Mouse (Mus musculus): Measurements from ENCODE around the gene Kmt5a. TPM values are rescaled to one million over a fixed set of nuclear protein-coding genes. Genes with fewer than 3 reads are reported as not detected.
"Not testable (repeated sequence)": the region's sequence is repeated elsewhere in the genome, so short reads cannot be mapped to it uniquely, and the experiment has no call there.

The Kmt5a gene
- polyA plus RNA-seq, 1 experiment, result 137 TPM

- WGBS, result 87% methylated on average over 7 of the region's 7 CpGs
- no peak overlapping the region for H3K4me3 ChIP-seq (replicated peaks; ENCODE audit: control insufficient read depth, low read depth, low read length)
- no peak overlapping the region for H3K27ac ChIP-seq (ENCODE audit: control insufficient read depth, insufficient read depth, low read depth, low read length, poor library complexity)
- H3K4me1 ChIP-seq (ENCODE audit: control insufficient read depth, insufficient read depth, low read length), result peaks cover 5% of the 10 kb centered on the region; the same call in 1 of the 2 replicates
- no peak for TF ChIP-seq POLR2A (IDR thresholded peaks at IDR 0.05; ENCODE audit: borderline replicate concordance, control insufficient read depth, low read depth, low read length)
- no peak for TF ChIP-seq CTCF (IDR thresholded peaks at IDR 0.05; ENCODE audit: control insufficient read depth, insufficient read depth, low read length)
Measured at GRCm38 (mm10) chr5:124450051-124450450, 10.3 kb downstream of the Kmt5a start.

GRCm38 (mm10) chr5:124450641-124451340, 11.1 kb downstream of the Kmt5a start:
- TF ChIP-seq CTCF (IDR thresholded peaks at IDR 0.05; ENCODE audit: control insufficient read depth, insufficient read depth, low read length), result no peak
- no peak for TF ChIP-seq POLR2A (IDR thresholded peaks at IDR 0.05; ENCODE audit: borderline replicate concordance, control insufficient read depth, low read depth, low read length)
- WGBS, result 84% methylated on average over 16 of the region's 16 CpGs
- Histone ChIP-seq H3K4me1 (ENCODE audit: control insufficient read depth, insufficient read depth, low read length) (peaks cover 6% of the 10 kb centered on the region; the same call in 1 of the 2 replicates), H3K4me3 (replicated peaks; ENCODE audit: control insufficient read depth, low read depth, low read length) (no peak overlapping the region), H3K27ac (ENCODE audit: control insufficient read depth, insufficient read depth, low read depth, low read length, poor library complexity) (no peak overlapping the region)

- Histone ChIP-seq H3K27ac (ENCODE audit: control insufficient read depth, insufficient read depth, low read depth, low read length, poor library complexity) (no peak overlapping the region), H3K4me1 (ENCODE audit: control insufficient read depth, insufficient read depth, low read length) (peaks cover 6% of the 10 kb centered on the region; the same call in 1 of the 2 replicates)
Measured at GRCm38 (mm10) chr5:124452494-124453228, 12.9 kb downstream of the Kmt5a start.

DNA sequence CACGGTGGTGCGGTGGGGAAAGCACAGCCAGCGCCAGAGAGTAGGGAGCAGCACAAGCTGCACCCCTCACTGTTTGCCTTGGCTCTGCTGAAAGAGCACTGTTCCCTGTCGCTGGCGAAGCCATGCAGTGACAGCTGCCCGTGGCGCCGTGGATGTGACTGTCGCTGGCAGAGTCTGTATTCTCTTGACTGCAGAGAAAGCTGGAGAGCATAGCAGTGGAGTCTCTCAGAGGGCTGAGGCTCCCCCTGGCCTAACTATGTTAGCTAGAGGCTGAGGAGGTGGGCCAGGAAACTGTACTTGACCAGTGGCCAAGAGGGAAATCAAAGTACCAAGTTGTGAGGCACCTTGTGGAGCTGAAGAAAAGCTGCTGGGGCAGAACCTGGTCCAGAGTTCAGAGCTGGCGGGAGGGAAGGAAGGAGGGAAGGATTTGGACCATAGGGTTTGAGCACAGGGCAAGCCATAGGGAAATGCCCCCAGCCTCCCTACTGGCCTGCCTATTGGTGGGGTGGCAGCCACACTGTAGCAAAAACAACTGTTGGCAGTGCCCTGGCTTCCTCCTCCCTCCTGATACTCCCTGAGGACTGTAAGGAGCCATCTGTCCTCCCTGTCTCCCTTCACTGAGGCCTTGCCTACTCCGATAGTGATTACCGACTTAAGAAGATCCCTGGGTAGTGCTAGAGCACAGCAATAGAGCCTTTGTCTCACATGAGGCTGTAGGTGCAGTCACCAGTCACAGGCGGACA, 13.8 kb downstream of the Kmt5a start:
- TF ChIP-seq POLR2A (IDR thresholded peaks at IDR 0.05; ENCODE audit: borderline replicate concordance, control insufficient read depth, low read depth, low read length), result no peak
- TF ChIP-seq CTCF (IDR thresholded peaks at IDR 0.05; ENCODE audit: control insufficient read depth, insufficient read depth, low read length), result no peak
- H3K27ac ChIP-seq (ENCODE audit: control insufficient read depth, insufficient read depth, low read depth, low read length, poor library complexity), result no peak overlapping the region; the same call in 1 of the 2 replicates
- no peak overlapping the region for H3K4me3 ChIP-seq (replicated peaks; ENCODE audit: control insufficient read depth, low read depth, low read length)
- 91% methylated on average over 13 of the region's 13 CpGs for WGBS
- peaks cover 5% of the 10 kb centered on the region; the same call in 1 of the 2 replicates for H3K4me1 ChIP-seq (ENCODE audit: control insufficient read depth, insufficient read depth, low read length)

More at GRCm38 (mm10) chr5:124452494-124453228, 12.9 kb downstream of the Kmt5a start:
- H3K4me3 ChIP-seq (replicated peaks; ENCODE audit: control insufficient read depth, low read depth, low read length), result no peak overlapping the region
- TF ChIP-seq CTCF (IDR thresholded peaks at IDR 0.05; ENCODE audit: control insufficient read depth, insufficient read depth, low read length) (no peak), POLR2A (IDR thresholded peaks at IDR 0.05; ENCODE audit: borderline replicate concordance, control insufficient read depth, low read depth, low read length) (no peak)
- WGBS, result 91% methylated on average over 15 of the region's 15 CpGs

- WGBS, result 89% methylated on average over 1 of the region's 1 CpGs
- Histone ChIP-seq H3K4me3 (replicated peaks; ENCODE audit: control insufficient read depth, low read depth, low read length) (no peak overlapping the region), H3K4me1 (ENCODE audit: control insufficient read depth, insufficient read depth, low read length) (peaks cover 3% of the 10 kb centered on the region; the same call in 1 of the 2 replicates), H3K27ac (ENCODE audit: control insufficient read depth, insufficient read depth, low read depth, low read length, poor library complexity) (no peak overlapping the region)
- TF ChIP-seq CTCF (IDR thresholded peaks at IDR 0.05; ENCODE audit: control insufficient read depth, insufficient read depth, low read length), result no peak
- no peak for TF ChIP-seq POLR2A (IDR thresholded peaks at IDR 0.05; ENCODE audit: borderline replicate concordance, control insufficient read depth, low read depth, low read length)
Measured at GRCm38 (mm10) chr5:124454082-124454419, 14.3 kb downstream of the Kmt5a start.

DNA sequence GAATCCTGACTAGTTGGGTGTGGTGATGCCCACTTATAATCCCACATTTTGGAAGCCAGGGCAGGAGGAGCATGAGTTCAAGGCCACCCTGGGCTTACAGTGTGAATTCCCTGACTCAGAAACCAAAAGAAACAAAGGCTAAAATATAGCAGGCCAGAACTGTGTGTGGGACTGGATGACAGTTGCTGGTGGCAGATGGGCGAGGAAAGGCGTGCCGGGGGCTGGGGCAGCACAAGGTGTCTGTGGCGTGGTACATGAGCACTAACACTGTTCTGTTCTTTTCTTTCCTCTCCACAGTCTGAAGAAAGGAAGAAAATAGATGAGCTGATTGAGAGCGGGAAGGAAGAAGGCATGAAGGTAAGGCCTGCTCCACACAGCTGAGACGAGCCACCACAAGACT, 17.0 kb downstream of the Kmt5a start:
- no peak overlapping the region for H3K27ac ChIP-seq (ENCODE audit: control insufficient read depth, insufficient read depth, low read depth, low read length, poor library complexity)
- no peak overlapping the region for H3K4me3 ChIP-seq (replicated peaks; ENCODE audit: control insufficient read depth, low read depth, low read length)
- no peak for TF ChIP-seq POLR2A (IDR thresholded peaks at IDR 0.05; ENCODE audit: borderline replicate concordance, control insufficient read depth, low read depth, low read length)
- no peak for TF ChIP-seq CTCF (IDR thresholded peaks at IDR 0.05; ENCODE audit: control insufficient read depth, insufficient read depth, low read length)
- WGBS, result 90% methylated on average over 6 of the region's 6 CpGs
- H3K4me1 ChIP-seq (ENCODE audit: control insufficient read depth, insufficient read depth, low read length), result peaks cover 1% of the 10 kb centered on the region; the same call in 1 of the 2 replicates

GRCm38 (mm10) chr5:124460922-124461321, 21.2 kb downstream of the Kmt5a start:
- not testable (repeated sequence) for H3K4me3 ChIP-seq (replicated peaks; ENCODE audit: control insufficient read depth, low read depth, low read length); H3K27ac ChIP-seq (ENCODE audit: control insufficient read depth, insufficient read depth, low read depth, low read length, poor library complexity); H3K4me1 ChIP-seq (ENCODE audit: control insufficient read depth, insufficient read depth, low read length)
- 88% methylated on average over 14 of the region's 14 CpGs for WGBS

Measured in bone marrow, adult 2 months (tissue).